Mouse (Mus musculus): ENCODE measurements around the gene Tnni3. TPM values are rescaled to one million over a fixed set of nuclear protein-coding genes. Genes with fewer than 3 reads are reported as not detected.

The Tnni3 gene
- polyA plus RNA-seq, 1 experiment = 1,187 TPM

- Histone ChIP-seq H3K27ac (ENCODE audit: control insufficient read depth, insufficient read depth, low read length) (no peak overlapping the region), H3K36me3 (ENCODE audit: control insufficient read depth, insufficient read depth, low read length) (no peaks in the 10 kb centered on the region), H3K4me1 (replicated peaks; ENCODE audit: control insufficient read depth, insufficient read depth, low read length) (peaks cover 14% of the 10 kb centered on the region), H3K27me3 (ENCODE audit: control insufficient read depth, insufficient read depth, low read length) (no peaks in the 10 kb centered on the region), H3K4me3 (ENCODE audit: control insufficient read depth, insufficient read depth, low read length) (no peak overlapping the region)
- no peak for DNase-seq
- 92% methylated on average over 8 of the region's 8 CpGs for WGBS
- TF ChIP-seq POLR2A (IDR thresholded peaks at IDR 0.05; ENCODE audit: control insufficient read depth, extremely low read depth, insufficient read depth, low read length, poor library complexity) (no peak), CTCF (IDR thresholded peaks at IDR 0.05; ENCODE audit: borderline replicate concordance, control insufficient read depth, extremely low read depth, insufficient read depth, low read length, poor library complexity) (no peak)
Observed at GRCm38 (mm10) chr7:4511489-4512224, 12.4 kb downstream of the Tnni3 start.

DNA sequence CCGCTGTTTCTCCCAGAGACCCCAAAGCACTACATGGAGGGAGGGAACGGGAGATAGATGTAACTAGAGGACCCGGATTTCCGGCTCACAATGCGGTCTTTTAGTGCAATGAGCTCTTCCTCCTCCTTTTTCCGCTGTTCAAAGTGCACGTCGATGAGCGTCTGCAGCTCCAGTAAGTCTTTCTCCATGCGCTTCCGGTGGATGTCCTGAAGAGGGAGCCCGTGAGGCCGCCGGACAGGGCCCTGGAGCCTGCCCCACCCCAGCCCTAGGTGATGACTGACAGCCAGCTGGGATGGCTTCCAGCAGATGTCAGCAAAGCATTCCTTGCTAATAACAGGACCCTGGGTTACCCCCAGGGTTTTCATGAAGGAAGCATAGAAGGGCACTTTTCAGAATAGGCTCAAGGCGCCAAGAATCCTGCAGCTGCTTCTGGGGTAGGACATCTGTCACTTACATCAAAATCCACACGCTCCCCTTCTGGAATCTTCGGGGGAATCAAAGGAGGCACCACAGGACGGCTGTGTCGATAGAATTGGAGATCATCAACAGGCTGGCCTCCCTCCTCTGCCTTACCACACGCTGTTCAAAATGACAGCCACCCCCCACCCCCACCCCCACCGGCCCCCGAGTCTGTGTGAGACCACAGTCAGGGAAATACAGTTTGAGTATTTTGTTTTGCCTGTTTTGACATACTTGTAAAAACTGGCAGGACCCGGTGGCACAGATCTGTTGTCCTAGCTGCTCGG, 14.0 kb downstream of the Tnni3 start:
- H3K27ac ChIP-seq (ENCODE audit: control insufficient read depth, insufficient read depth, low read length) = peak overlapping the region; percentile 47; the same call in 1 of the 2 replicates
- no peak overlapping the region for H3K4me3 ChIP-seq (ENCODE audit: control insufficient read depth, insufficient read depth, low read length)
- no peaks in the 10 kb centered on the region for H3K36me3 ChIP-seq (ENCODE audit: control insufficient read depth, insufficient read depth, low read length)
- DNase-seq = peak; percentile 84
- no peak for TF ChIP-seq POLR2A (IDR thresholded peaks at IDR 0.05; ENCODE audit: control insufficient read depth, extremely low read depth, insufficient read depth, low read length, poor library complexity)
- peak; percentile 91 for TF ChIP-seq CTCF (IDR thresholded peaks at IDR 0.05; ENCODE audit: borderline replicate concordance, control insufficient read depth, extremely low read depth, insufficient read depth, low read length, poor library complexity)
- H3K27me3 ChIP-seq (ENCODE audit: control insufficient read depth, insufficient read depth, low read length) = no peaks in the 10 kb centered on the region
- H3K4me1 ChIP-seq (replicated peaks; ENCODE audit: control insufficient read depth, insufficient read depth, low read length) = peaks cover 14% of the 10 kb centered on the region
- 31% methylated on average over 24 of the region's 24 CpGs for WGBS

- peaks cover 14% of the 10 kb centered on the region for H3K4me1 ChIP-seq (replicated peaks; ENCODE audit: control insufficient read depth, insufficient read depth, low read length)
- H3K4me3 ChIP-seq (ENCODE audit: control insufficient read depth, insufficient read depth, low read length) = no peak overlapping the region
- peak overlapping the region; percentile 15; the same call in 1 of the 2 replicates for H3K27ac ChIP-seq (ENCODE audit: control insufficient read depth, insufficient read depth, low read length)
- WGBS = 79% methylated on average over 8 of the region's 8 CpGs
- TF ChIP-seq CTCF (IDR thresholded peaks at IDR 0.05; ENCODE audit: borderline replicate concordance, control insufficient read depth, extremely low read depth, insufficient read depth, low read length, poor library complexity) = no peak
- no peak for TF ChIP-seq POLR2A (IDR thresholded peaks at IDR 0.05; ENCODE audit: control insufficient read depth, extremely low read depth, insufficient read depth, low read length, poor library complexity)
- no peaks in the 10 kb centered on the region for H3K27me3 ChIP-seq (ENCODE audit: control insufficient read depth, insufficient read depth, low read length)
- no peak for DNase-seq
- no peaks in the 10 kb centered on the region for H3K36me3 ChIP-seq (ENCODE audit: control insufficient read depth, insufficient read depth, low read length)
Observed at GRCm38 (mm10) chr7:4508739-4509116, 15.3 kb downstream of the Tnni3 start.

- no peaks in the 10 kb centered on the region for H3K36me3 ChIP-seq (ENCODE audit: control insufficient read depth, insufficient read depth, low read length)
- no peaks in the 10 kb centered on the region for H3K27me3 ChIP-seq (ENCODE audit: control insufficient read depth, insufficient read depth, low read length)
- 69% methylated on average over 32 of the region's 32 CpGs for WGBS
- H3K4me1 ChIP-seq (replicated peaks; ENCODE audit: control insufficient read depth, insufficient read depth, low read length) = peaks cover 14% of the 10 kb centered on the region
- H3K4me3 ChIP-seq (ENCODE audit: control insufficient read depth, insufficient read depth, low read length) = no peak overlapping the region
- DNase-seq = no peak
- H3K27ac ChIP-seq (ENCODE audit: control insufficient read depth, insufficient read depth, low read length) = no peak overlapping the region
- no peak for TF ChIP-seq CTCF (IDR thresholded peaks at IDR 0.05; ENCODE audit: borderline replicate concordance, control insufficient read depth, extremely low read depth, insufficient read depth, low read length, poor library complexity)
- no peak for TF ChIP-seq POLR2A (IDR thresholded peaks at IDR 0.05; ENCODE audit: control insufficient read depth, extremely low read depth, insufficient read depth, low read length, poor library complexity)
Observed at GRCm38 (mm10) chr7:4508062-4508738, 15.8 kb downstream of the Tnni3 start.

DNA sequence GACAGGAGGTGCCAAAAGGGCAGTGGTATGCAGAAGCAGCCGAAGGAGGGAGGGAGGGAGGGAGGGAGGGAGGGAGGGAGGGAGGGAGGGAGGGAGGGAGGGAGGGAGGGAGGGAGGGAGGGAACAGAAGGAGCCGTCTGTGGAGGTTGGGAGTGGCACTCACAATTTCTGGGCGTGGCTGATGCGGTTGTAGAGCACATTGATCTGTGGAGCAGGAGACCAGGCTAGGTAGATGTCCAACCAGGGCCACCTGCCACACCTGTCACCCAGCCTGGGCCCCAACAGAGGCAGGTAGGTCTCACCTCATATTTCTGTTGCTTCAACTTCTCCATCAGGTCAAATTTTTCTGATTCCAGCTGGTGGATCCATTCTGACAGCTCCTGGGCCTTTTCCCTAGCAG, 16.8 kb downstream of the Tnni3 start:
- TF ChIP-seq CTCF (IDR thresholded peaks at IDR 0.05; ENCODE audit: borderline replicate concordance, control insufficient read depth, extremely low read depth, insufficient read depth, low read length, poor library complexity) (no peak), POLR2A (IDR thresholded peaks at IDR 0.05; ENCODE audit: control insufficient read depth, extremely low read depth, insufficient read depth, low read length, poor library complexity) (no peak)
- WGBS = 81% methylated on average over 3 of the region's 4 CpGs
- Histone ChIP-seq H3K4me3 (ENCODE audit: control insufficient read depth, insufficient read depth, low read length) (no peak overlapping the region), H3K36me3 (ENCODE audit: control insufficient read depth, insufficient read depth, low read length) (no peaks in the 10 kb centered on the region), H3K27me3 (ENCODE audit: control insufficient read depth, insufficient read depth, low read length) (no peaks in the 10 kb centered on the region), H3K27ac (ENCODE audit: control insufficient read depth, insufficient read depth, low read length) (no peak overlapping the region), H3K4me1 (replicated peaks; ENCODE audit: control insufficient read depth, insufficient read depth, low read length) (peaks cover 17% of the 10 kb centered on the region)
- DNase-seq = no peak

GRCm38 (mm10) chr7:4504646-4505435, 19.2 kb downstream of the Tnni3 start:
- Histone ChIP-seq H3K4me3 (ENCODE audit: control insufficient read depth, insufficient read depth, low read length) (no peak overlapping the region), H3K27ac (ENCODE audit: control insufficient read depth, insufficient read depth, low read length) (no peak overlapping the region), H3K4me1 (replicated peaks; ENCODE audit: control insufficient read depth, insufficient read depth, low read length) (peaks cover 18% of the 10 kb centered on the region), H3K27me3 (ENCODE audit: control insufficient read depth, insufficient read depth, low read length) (no peaks in the 10 kb centered on the region), H3K36me3 (ENCODE audit: control insufficient read depth, insufficient read depth, low read length) (no peaks in the 10 kb centered on the region)
- WGBS = 54% methylated on average over 11 of the region's 11 CpGs
- DNase-seq = no peak
- TF ChIP-seq CTCF (IDR thresholded peaks at IDR 0.05; ENCODE audit: borderline replicate concordance, control insufficient read depth, extremely low read depth, insufficient read depth, low read length, poor library complexity) (no peak), POLR2A (IDR thresholded peaks at IDR 0.05; ENCODE audit: control insufficient read depth, extremely low read depth, insufficient read depth, low read length, poor library complexity) (no peak)

Measured in thymus, adult 2 months (tissue).